Mouse (Mus musculus) kidney, postnatal 36 days (tissue): ENCODE data around the gene Ddt.

Experiments
- DNase-seq, 2 experiments: peaks; one replicate each; pipeline ENCODE4 v3.0.0; 2021 to 2022; ENCODE audit warnings: mixed read lengths in 2 of 2

Gene Ddt

GRCm38 (mm10) chr10:75772795-75773664 lies at the start of gene Ddt:
TSS of gene Ddt (minus strand) at chr10:75773414.
- DNase-seq, result peak; percentile 93 to 96

GRCm38 (mm10) chr10:75822443-75822842 lies 49.2 kb upstream of the Ddt start, which contains the start of gene Gstt4:
TSS of gene Gstt4 (minus strand) at chr10:75822543.
- no peak for DNase-seq

GRCm38 (mm10) chr10:75819882-75820281 lies 46.7 kb upstream of the Ddt start:
- no peak for DNase-seq

GRCm38 (mm10) chr10:75818641-75819040 lies 45.4 kb upstream of the Ddt start:
- DNase-seq, result no peak

- DNase-seq, result no peak
Measured at GRCm38 (mm10) chr10:75804217-75804616, 31.0 kb upstream of the Ddt start.

GRCm38 (mm10) chr10:75798176-75798696 lies 25.0 kb upstream of the Ddt start, which contains the start of gene Gstt1:
TSS of gene Gstt1 (minus strand) at chr10:75798584.
- peak; percentile 82 to 87 for DNase-seq

GRCm38 (mm10) chr10:75797619-75798175 lies 24.5 kb upstream of the Ddt start:
- DNase-seq, result peak; percentile 70 to 72

GRCm38 (mm10) chr10:75796731-75797516 lies 23.7 kb upstream of the Ddt start:
- DNase-seq, result peak in 1 of 2 experiments; percentile 47

- DNase-seq, result peak; percentile 67 to 88
Measured at GRCm38 (mm10) chr10:75794880-75795279, 21.7 kb upstream of the Ddt start.

- DNase-seq, result no peak
Measured at GRCm38 (mm10) chr10:75790773-75791172, 17.6 kb upstream of the Ddt start.

GRCm38 (mm10) chr10:75789841-75790240 lies 16.6 kb upstream of the Ddt start:
- peak; percentile 71 to 88 for DNase-seq

- no peak for DNase-seq
Measured at GRCm38 (mm10) chr10:75789081-75789735, 16.0 kb upstream of the Ddt start.

GRCm38 (mm10) chr10:75788277-75788676 lies 15.1 kb upstream of the Ddt start:
- no peak for DNase-seq

- DNase-seq, result no peak
Measured at GRCm38 (mm10) chr10:75785442-75785841, 12.2 kb upstream of the Ddt start.

GRCm38 (mm10) chr10:75780769-75781578 lies 7.8 kb upstream of the Ddt start, which contains the start of the genes Gm20441 and Gstt3:
TSS of gene Gm20441 (minus strand) at chr10:75780954.
TSS of gene Gstt3 (minus strand) at chr10:75781414.
- peak; percentile 90 to 93 for DNase-seq

GRCm38 (mm10) chr10:75779206-75780174 lies 6.3 kb upstream of the Ddt start:
- peak; percentile 76 to 82 for DNase-seq

- no peak for DNase-seq
Measured at GRCm38 (mm10) chr10:75777885-75778284, 4.7 kb upstream of the Ddt start.

- DNase-seq, result no peak
Measured at GRCm38 (mm10) chr10:75776562-75776961, 3.3 kb upstream of the Ddt start.

- no peak for DNase-seq
Measured at GRCm38 (mm10) chr10:75774587-75774986, 1.4 kb upstream of the Ddt start.

GRCm38 (mm10) chr10:75774102-75774501 lies 888 bp upstream of the Ddt start:
- no peak for DNase-seq
